Mouse (Mus musculus) urinary bladder, adult 2 months (tissue): ENCODE measurements around the gene Fzr1. TPM values are rescaled to one million over a fixed set of nuclear protein-coding genes. Genes with fewer than 3 reads are reported as not detected.
A peak's percentile ranks its signal among the peaks of the same experiment; 100 is the strongest.

ENCODE experiments used
- DNase-seq: peaks from one replicate; pipeline ENCODE4 v3.0.0; 2022; ENCODE audit warnings: low spot score
- polyA plus RNA-seq: library from polyadenylated mRNA; depleted of rRNA; stranded (reverse); fragments of >200 nt; gene quantifications from 2 replicates; pipeline ENCODE4 v1.2.3, GENCODE M21; 2012

Gene Fzr1
- polyA plus RNA-seq, 1 experiment = 34.1 TPM

- DNase-seq = no peak
These were observed 3.7 kb upstream of the Fzr1 start for GRCm38 (mm10) chr10:81382039-81382438.

DNA sequence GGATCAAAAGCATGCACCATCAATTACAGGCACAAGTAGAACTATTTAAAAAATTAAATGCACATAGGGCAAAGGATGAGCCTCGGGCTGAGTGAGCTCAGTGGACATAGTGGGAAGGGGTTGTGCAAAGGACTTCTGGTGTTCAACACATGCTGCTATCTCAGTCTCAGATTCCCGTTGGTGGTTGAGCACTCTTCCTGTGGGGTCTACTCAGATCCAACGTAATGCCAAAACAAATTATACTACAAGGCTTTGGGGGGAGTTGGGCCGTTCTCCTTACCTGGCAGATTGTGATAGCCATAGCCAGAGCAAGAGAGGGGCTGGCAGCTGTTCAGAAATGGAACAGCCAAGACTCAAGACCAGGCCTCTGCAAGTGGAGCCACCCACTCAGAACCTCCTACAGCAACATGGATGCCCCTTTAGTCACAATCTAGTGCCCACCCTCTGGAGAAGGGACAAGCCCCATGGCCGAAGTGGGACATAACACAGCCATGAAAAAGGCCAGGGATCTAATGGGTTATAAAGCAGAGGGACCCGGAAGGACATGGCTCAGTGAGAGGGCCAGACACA lies 1.6 kb upstream of the Fzr1 start:
- DNase-seq = no peak

DNA sequence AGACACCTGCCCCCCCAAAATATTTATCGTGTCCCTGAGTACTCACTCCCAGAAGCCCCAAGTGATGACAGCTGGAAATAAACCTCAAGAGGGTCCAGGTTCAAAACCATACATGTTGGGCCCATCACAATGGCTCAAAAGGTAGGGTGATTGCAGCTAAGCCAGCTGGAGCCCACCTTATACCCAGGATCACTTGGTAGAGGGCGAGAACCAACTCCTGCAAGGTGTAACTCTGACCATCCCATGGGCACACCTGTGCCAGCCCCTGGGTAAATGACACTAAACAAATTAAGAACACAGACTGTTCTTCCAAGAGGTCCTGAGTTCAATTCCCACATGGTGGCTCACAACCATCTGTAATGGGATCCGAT lies 852 bp upstream of the Fzr1 start:
- DNase-seq = no peak

GRCm38 (mm10) chr10:81378553-81379182 lies 352 bp upstream of the Fzr1 start:
- DNase-seq = peak; percentile 98

DNA sequence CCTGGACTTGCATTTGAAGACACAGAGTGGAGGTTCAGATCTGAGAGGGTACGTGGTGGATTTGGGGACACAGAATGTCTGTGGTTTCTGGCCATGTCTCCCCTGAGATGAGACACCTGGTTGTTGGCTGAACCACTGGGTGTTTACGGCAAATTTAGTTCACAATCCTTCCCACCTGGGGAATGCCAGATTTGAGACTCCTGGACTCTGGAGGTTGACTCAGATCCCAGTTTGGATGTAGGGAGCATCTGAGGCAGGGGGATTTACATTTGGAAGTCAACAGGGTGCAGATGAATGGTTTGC lies 1.0 kb downstream of the Fzr1 start:
- no peak for DNase-seq

DNA sequence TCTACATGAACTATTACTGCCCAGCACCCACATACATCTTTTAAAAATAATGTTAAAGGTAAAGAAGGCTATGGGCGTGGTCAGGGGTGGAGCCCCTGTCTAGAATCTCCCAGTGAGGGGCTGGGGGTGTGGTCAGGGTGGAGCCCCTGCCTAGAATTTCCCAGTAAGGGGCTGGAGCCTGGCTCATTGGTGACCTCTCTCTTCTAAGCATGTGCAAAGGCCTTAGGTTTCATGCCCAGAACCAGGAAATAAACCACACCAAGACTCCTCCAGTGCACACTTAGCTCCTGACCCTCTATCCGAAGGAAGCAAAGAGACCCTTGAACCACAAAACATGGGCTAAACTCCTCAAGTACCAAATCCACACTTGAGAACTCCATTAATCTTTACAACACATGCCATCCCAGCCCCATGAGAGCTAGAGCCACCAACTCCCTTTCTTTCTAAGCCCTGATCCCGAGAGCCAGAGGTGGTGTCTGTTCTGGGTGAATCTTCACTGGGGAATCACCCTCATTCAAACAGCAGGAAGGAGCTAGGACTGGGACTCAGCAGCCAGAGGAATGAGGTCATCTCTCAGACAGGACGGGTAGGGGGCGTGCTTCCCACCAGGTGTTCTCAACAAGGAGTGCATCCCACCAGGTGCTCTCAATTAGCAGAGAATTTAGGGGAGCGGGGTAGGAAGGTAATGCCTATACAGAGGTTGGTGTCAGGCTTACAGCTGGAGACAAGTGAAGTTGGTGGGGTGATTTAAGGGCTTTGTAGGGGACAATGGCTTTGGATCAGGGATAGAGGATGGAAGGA lies 1.6 kb downstream of the Fzr1 start:
- DNase-seq = no peak

GRCm38 (mm10) chr10:81375322-81375721 lies 3.0 kb downstream of the Fzr1 start:
- no peak for DNase-seq

GRCm38 (mm10) chr10:81367207-81367495 lies 11.2 kb downstream of the Fzr1 start:
- DNase-seq = no peak

GRCm38 (mm10) chr10:81366477-81367206 lies 11.7 kb downstream of the Fzr1 start:
- DNase-seq = no peak

GRCm38 (mm10) chr10:81365672-81366476 lies 12.4 kb downstream of the Fzr1 start, which contains the start of gene 4930404N11Rik:
Gene 4930404N11Rik (minus strand): TSS chr10:81365816.
- no peak for DNase-seq

DNA sequence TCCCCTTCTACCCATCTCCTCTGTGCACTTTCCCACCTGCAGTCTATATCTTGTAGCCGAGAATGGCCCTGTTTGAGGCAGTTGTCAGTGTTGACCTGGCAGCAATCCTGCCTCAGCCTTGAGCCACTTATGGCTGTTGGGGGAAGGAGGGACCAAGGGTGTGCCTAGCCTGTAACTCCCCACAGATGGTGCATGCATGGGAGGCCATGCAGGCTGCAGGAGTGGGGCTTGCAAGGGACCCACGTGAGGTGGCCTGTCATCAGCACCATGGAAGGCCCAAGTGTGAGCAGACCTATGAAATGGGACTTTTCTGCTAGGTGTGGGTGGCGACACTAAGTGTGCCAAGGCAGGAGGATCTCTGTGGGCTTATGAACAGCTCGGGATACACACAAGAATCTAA lies 13.2 kb downstream of the Fzr1 start:
- DNase-seq = no peak

DNA sequence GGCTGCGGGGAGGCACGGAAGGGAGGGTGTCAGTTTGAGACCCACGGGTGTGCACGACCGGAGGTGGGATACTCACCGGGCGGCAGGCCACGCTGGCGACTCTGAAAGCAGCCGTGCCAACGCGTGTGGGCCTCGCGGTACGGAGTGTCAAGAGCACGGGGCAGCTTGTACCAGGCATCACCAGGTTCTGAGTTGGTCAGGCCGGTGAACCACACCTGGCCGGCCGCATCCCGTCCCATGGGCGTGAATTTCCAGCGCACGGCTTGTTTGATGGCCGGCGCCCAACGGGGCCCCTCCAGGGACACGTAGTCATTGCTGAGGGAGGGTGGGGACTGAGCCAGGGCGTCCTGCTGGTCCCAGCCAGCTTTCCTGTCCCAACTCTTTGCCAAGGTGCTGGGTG lies 13.7 kb downstream of the Fzr1 start:
- DNase-seq = no peak

GRCm38 (mm10) chr10:81363436-81364346 lies 14.6 kb downstream of the Fzr1 start:
- DNase-seq = no peak

DNA sequence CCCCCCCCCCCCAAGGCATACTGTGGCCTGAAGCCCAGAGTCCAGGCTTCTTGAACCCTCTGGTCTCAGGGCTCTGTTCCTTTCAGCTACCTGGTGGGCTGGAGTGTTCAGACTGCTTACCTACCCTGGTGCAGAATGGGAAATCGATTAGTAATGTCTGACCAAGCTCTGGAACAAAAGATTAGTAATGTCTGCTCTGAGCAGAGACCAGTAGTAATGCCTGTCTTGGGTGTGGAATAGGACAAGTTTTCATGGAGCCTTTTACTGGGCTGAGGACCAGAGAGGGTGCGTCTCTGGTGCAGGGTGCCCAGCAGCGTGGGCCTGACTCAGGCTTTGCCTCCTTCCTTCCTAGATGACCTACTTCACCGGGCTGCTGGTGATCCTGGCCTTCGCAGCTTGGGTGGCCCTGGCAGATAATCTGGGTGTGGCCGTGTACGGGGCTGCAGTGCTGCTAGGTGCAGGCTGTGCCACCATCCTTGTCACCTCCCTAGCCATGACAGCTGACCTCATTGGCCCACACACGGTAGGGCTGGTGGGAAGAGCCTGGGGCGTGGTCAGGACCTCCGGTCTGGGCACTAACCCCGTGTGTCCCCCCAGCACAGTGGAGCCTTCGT lies 15.9 kb downstream of the Fzr1 start:
- DNase-seq = no peak

DNA sequence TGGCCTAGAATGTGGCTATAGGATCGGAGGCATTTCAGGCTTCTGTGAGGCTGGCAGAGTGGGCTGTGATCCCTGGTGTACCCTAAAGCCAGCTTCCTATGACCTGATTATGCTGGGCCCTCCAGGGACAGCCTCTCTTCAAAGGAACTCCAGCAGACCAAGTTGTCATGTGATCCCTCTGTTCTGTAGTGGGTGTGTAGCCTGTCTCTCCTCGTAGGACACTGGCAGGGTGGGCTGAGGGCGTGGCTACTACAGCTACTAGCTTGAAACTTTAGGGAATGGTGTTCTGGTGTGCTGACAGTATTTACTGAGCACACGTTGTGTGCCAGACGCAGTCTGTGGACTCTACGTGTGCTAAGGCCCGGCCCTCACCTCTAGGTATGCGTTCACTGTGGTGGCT lies 17.6 kb downstream of the Fzr1 start:
- DNase-seq = no peak

DNA sequence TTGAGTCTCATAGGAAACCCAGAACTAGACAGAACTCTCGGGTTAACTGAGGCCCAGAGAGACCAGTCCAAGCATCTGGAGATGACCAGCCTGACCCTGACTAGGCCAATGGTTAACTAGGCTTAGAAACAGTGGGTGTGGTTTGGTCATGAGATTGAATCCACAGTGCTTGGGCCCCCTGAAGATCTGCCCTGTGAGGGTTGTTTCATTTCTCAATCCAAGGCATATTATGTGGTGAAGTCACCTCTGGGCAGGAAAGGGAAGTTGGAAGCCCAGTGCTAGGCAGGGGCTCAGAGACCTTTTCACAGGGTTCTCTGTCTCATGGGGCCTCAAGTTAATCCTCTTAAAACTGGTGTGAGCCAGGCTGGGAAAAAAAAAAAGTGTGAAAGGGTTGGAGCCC lies 19.5 kb downstream of the Fzr1 start:
- DNase-seq = no peak

DNA sequence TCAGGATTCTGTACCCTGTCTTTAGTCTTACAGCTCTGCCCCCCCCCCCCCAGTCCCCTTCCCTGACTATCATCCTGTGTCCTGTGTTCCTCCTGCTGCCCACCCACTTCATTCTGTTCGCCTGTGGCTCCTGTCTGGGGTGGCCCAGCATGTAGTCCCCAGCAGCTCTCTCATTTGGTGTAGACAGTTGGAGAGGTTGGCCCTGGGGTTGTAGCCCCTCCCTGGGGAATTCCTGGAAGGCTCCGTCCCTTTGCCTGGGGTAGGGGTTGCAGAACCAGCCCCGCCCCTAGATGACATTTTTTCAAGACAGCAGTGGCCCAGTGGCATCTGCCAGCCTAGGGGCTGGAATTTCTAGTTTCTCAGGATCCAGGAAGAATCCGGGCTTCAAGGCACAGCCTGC lies 20.1 kb downstream of the Fzr1 start:
- no peak for DNase-seq

DNA sequence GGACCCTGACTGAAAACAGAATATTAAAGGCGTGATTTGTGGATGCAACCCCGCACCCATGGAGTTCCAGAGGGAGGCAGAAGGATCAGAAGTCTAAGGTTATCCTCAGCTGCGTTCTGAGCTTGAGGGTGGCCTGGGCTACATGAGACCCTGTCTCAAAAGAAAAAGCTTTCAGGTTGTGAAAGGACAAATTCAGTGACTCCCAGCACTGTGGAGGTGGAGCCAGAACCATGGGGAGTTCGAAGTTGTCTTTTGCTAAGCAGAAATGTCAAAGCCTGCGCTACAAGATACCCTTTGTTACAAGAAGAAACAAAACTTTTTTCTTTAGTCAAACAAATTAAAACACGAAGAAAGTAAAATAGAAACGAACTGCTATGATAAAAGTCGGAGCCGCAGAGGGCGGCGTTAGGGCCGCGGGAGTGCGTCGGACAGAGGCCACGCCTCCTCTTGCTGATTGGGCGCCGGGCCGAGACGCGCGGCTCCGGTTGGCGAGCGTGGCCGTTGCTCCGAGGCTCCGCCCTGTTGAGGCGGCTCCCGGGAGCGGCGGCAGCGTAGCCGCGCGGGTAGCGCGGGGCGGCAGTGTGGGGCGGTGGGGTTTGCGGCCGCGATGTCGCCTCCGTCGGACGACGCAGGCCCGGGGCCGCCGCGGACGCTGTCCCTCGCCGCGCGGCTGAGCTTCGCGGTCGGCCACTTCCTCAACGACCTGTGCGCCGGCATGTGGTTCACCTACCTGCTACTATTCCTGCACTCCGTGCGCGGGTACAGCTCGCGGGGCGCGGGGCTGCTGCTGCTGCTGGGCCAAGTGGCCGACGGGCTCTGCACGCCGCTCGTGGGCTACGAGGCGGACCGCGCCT lies 21.1 kb downstream of the Fzr1 start, which contains the start of gene Mfsd12:
Mfsd12 (plus strand) TSS at position 501 of the 854 bp plus-strand sequence.
- DNase-seq = peak; percentile 81

DNA sequence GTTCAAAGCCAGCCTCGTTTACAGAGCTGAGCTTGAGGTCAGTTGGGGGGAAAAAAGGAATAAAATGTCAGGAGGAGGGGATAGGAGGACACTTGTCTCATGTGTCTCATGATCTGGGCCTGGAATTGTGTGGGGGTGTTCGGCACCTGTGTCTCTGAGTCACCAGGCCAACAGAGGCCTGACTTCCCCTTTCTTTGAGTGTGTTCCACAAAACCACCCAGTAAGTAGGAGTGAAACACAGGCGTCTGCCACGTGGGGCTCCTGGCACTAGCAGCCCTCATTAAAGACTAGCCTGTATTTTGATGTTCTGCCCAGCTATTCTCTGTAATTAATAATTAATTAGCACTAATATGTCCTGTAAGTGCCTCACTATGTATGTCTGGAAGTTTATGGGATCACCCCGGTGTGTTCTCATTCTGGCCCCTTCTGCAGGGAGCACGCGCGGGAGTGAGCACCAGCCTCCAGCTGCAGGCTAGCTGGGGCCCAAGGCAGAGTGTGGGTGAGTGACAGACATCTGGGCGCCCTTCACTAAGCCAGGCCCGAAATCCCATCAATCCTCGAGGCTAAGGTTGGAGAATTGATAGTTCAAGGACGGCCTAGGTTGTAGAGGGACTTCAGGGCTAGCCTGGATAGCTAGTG lies 21.8 kb downstream of the Fzr1 start:
- DNase-seq = no peak
